Mouse (Mus musculus) CH12.LX (cell line): ENCODE measurements at regions not wholly inside any gene's neighbourhood (a gene's known extent, or its start where the extent isn't known, plus 50 kb on each side); places are given as distances from the start of the nearest gene placed in this dataset.

Experiments used
- DNase-seq: peaks from one replicate; pipeline ENCODE4 v3.0.0-alpha.2; 2013; ENCODE audit errors: extremely low read depth
- H3K27ac ChIP-seq: 2 replicates; pipeline ENCODE4 v1.5.1; 2012; ENCODE audit warnings: low read depth, mild to moderate bottlenecking, control low read depth, moderate library complexity; ENCODE audit not compliant: insufficient read depth
- H3K27me3 ChIP-seq: replicated peaks from 2 replicates; pipeline ENCODE3; 2012; ENCODE audit warnings: inconsistent platforms
- H3K36me3 ChIP-seq, 2 experiments: replicated peaks in 1 of 2; 2 replicates each; pipeline versions ENCODE3 to v1.6.1; 2012; ENCODE audit warnings: inconsistent platforms in 1 of 2, low read length in 1 of 2, mild to moderate bottlenecking in 1 of 2, mixed read lengths in 1 of 2, moderate library complexity in 1 of 2; ENCODE audit not compliant: control insufficient read depth in 1 of 2, insufficient read depth in 1 of 2
- H3K4me1 ChIP-seq, 2 experiments: 2 replicates each; pipeline ENCODE4 v1.6.1; 2012; ENCODE audit warnings: inconsistent platforms in 1 of 2, moderate library complexity in 1 of 2; ENCODE audit not compliant: insufficient read depth in 2 of 2, control insufficient read depth in 1 of 2
- H3K4me2 ChIP-seq: 2 replicates; pipeline ENCODE4 v1.6.1; 2012; ENCODE audit warnings: low read depth, mild to moderate bottlenecking, control low read depth; ENCODE audit not compliant: poor library complexity, insufficient read depth, severe bottlenecking
- H3K4me3 ChIP-seq, 3 experiments: fragments of 150-350 bp in 1 of 3; sonication (generic) in 1 of 3; replicated peaks in 1 of 3; 2 replicates each; pipeline versions ENCODE3 to v1.5.1; 2011 to 2012; ENCODE audit warnings: low read depth in 2 of 3, low read length in 2 of 3, mild to moderate bottlenecking in 2 of 3, moderate library complexity in 2 of 3, control low read depth in 1 of 3, improper control_type of control experiment in 1 of 3, inconsistent platforms in 1 of 3, mixed read lengths in 1 of 3; ENCODE audit not compliant: poor library complexity in 1 of 3
- H3K79me2 ChIP-seq: replicated peaks from 2 replicates; pipeline ENCODE4 v1.6.1; 2012; ENCODE audit warnings: mild to moderate bottlenecking, moderate library complexity; ENCODE audit not compliant: control insufficient read depth, poor library complexity, insufficient read depth, severe bottlenecking; ENCODE audit errors: extremely low read depth
- H3K9ac ChIP-seq: 2 replicates; pipeline ENCODE4 v1.6.1; 2012; ENCODE audit warnings: low read depth, mild to moderate bottlenecking, control low read depth, moderate library complexity; ENCODE audit not compliant: insufficient read depth
- H3K9me3 ChIP-seq: replicated peaks from 2 replicates; pipeline ENCODE3; 2012; ENCODE audit warnings: low read length, inconsistent platforms, mixed read lengths
- BHLHE40 ChIP-seq: IDR thresholded peaks from 2 replicates; pipeline ENCODE4 v1.6.1; 2011; ENCODE audit warnings: mild to moderate bottlenecking, low read depth, low read length, improper control_type of control experiment
- CHD1 ChIP-seq: IDR thresholded peaks from 2 replicates; pipeline ENCODE4 v1.6.1; 2012; ENCODE audit warnings: low read depth, low read length, improper control_type of control experiment, inconsistent platforms
- CTCF ChIP-seq, 2 experiments: IDR thresholded peaks in 1 of 2; conservative IDR thresholded peaks in 1 of 2; 2 replicates each; pipeline ENCODE4 v1.5.1; 2011 to 2012; ENCODE audit warnings: low read depth in 2 of 2, low read length in 2 of 2, improper control_type of control experiment in 1 of 2, inconsistent platforms in 1 of 2, mild to moderate bottlenecking in 1 of 2, moderate library complexity in 1 of 2
- E2F4 ChIP-seq: IDR thresholded peaks from 2 replicates; pipeline ENCODE4 v1.6.1; 2011; ENCODE audit warnings: low read depth, low read length, improper control_type of control experiment; ENCODE audit not compliant: insufficient replicate concordance
- ELF1 ChIP-seq: IDR thresholded peaks from 2 replicates; pipeline ENCODE4 v1.6.1; 2014; ENCODE audit warnings: low read depth, mild to moderate bottlenecking, inconsistent platforms, low read length, improper control_type of control experiment
- ETS1 ChIP-seq: conservative IDR thresholded peaks from 2 replicates; pipeline ENCODE4 v1.6.1; 2012; ENCODE audit warnings: low read depth, mild to moderate bottlenecking, inconsistent platforms, low read length, improper control_type of control experiment, moderate library complexity
- HCFC1 ChIP-seq: IDR thresholded peaks from 2 replicates; pipeline ENCODE4 v1.6.1; 2012; ENCODE audit warnings: low read depth, mild to moderate bottlenecking, inconsistent platforms, low read length, improper control_type of control experiment
- JUN ChIP-seq: IDR thresholded peaks from 2 replicates; pipeline ENCODE4 v1.6.1; 2011; ENCODE audit warnings: low read depth, mild to moderate bottlenecking, low read length, improper control_type of control experiment, moderate library complexity; ENCODE audit not compliant: insufficient read depth
- JUND ChIP-seq: conservative IDR thresholded peaks from 2 replicates; pipeline ENCODE4 v1.6.1; 2011; ENCODE audit warnings: low read depth, low read length, improper control_type of control experiment
- MAFK ChIP-seq: IDR thresholded peaks from 2 replicates; pipeline ENCODE4 v1.6.1; 2011; ENCODE audit warnings: low read length, improper control_type of control experiment; ENCODE audit not compliant: insufficient replicate concordance
- MAX ChIP-seq: IDR thresholded peaks from 2 replicates; pipeline ENCODE4 v1.6.1; 2011; ENCODE audit warnings: low read length, improper control_type of control experiment
- MYC ChIP-seq: IDR thresholded peaks from 2 replicates; pipeline ENCODE4 v1.6.1; 2011; ENCODE audit warnings: low read depth, mild to moderate bottlenecking, improper control_type of control experiment, low read length
- NELFE ChIP-seq: IDR thresholded peaks from 2 replicates; pipeline ENCODE4 v1.6.1; 2011; ENCODE audit warnings: low read depth, low read length, improper control_type of control experiment
- NRF1 ChIP-seq: IDR thresholded peaks from 2 replicates; pipeline ENCODE4 v1.6.1; 2014; ENCODE audit warnings: low read depth, mild to moderate bottlenecking, inconsistent platforms, low read length, improper control_type of control experiment, moderate library complexity
- PAX5 ChIP-seq: IDR thresholded peaks from 2 replicates; pipeline ENCODE4 v1.6.1; 2012; ENCODE audit warnings: low read length, inconsistent platforms, mixed read lengths
- POLR2A ChIP-seq: IDR thresholded peaks from 2 replicates; pipeline ENCODE4 v1.6.1; 2011; ENCODE audit warnings: low read depth, mild to moderate bottlenecking, improper control_type of control experiment, low read length
- RAD21 ChIP-seq: IDR thresholded peaks from 2 replicates; pipeline ENCODE4 v1.6.1; 2011; ENCODE audit warnings: low read depth, mild to moderate bottlenecking, low read length, improper control_type of control experiment, moderate library complexity
- TBP ChIP-seq: conservative IDR thresholded peaks from 2 replicates; pipeline ENCODE4 v1.6.1; 2011; ENCODE audit warnings: low read depth, low read length, improper control_type of control experiment
- UBTF ChIP-seq: IDR thresholded peaks from 2 replicates; pipeline ENCODE4 v1.6.1; 2012; ENCODE audit warnings: low read depth, mild to moderate bottlenecking, inconsistent platforms, low read length, improper control_type of control experiment, moderate library complexity
- USF1 ChIP-seq: IDR thresholded peaks from 2 replicates; pipeline ENCODE4 v1.6.1; 2014; ENCODE audit warnings: low read depth, mild to moderate bottlenecking, inconsistent platforms, low read length, improper control_type of control experiment
- ZKSCAN1 ChIP-seq: IDR thresholded peaks from 2 replicates; pipeline ENCODE4 v1.6.1; 2012; ENCODE audit warnings: low read depth, inconsistent platforms, low read length, improper control_type of control experiment, borderline replicate concordance
- dilution Hi-C: fragments of 300-500 bp; cut with MboI; formaldehyde crosslinking; loops from 2 replicates; pipeline ENCODE4 v1.14.3; 2020; ENCODE audit warnings: low sequenced_read_pairs; ENCODE audit not compliant: extremely low pct_unique_long_range_greater_than_20kb, extremely low pct_ligation_motif_present
- in situ Hi-C: fragments of 300-500 bp; cut with MboI; formaldehyde crosslinking; loops from 3 replicates; pipeline ENCODE4 v1.14.3; 2019; ENCODE audit warnings: low sequenced_read_pairs, low pct_ligation_motif_present, low pct_unique_long_range_greater_than_20kb, mixed read lengths

- Histone ChIP-seq H3K27me3 (no peaks in the 10 kb centered on the region), H3K36me3 (no peaks in the 10 kb centered on the region), H3K4me1 (no peaks in the 10 kb centered on the region), H3K4me3 (no peak overlapping the region), H3K79me2 (no peaks in the 10 kb centered on the region), H3K9me3 (peaks cover 61% of the 10 kb centered on the region), H3K4me2 (no peak overlapping the region), H3K9ac (no peak overlapping the region), H3K27ac (no peak overlapping the region)
- in situ Hi-C loops, result no loop called here
- TF ChIP-seq ETS1 (no peak), JUND (no peak), MAFK (no peak), MAX (no peak), UBTF (no peak), MYC (no peak), HCFC1 (no peak), NELFE (no peak), E2F4 (no peak), ELF1 (no peak), JUN (no peak), NRF1 (no peak), TBP (no peak), ZKSCAN1 (no peak), PAX5 (no peak), BHLHE40 (no peak), USF1 (no peak), RAD21 (no peak), POLR2A (no peak)
- dilution Hi-C loops, result no loop called here
- no peak for DNase-seq
Measured at GRCm38 (mm10) chr11:112303091-112303490, 478.9 kb upstream of the Sox9 start.

GRCm38 (mm10) chr11:112325850-112326249 lies 456.2 kb upstream of the Sox9 start:
- Histone ChIP-seq H3K27me3 (no peaks in the 10 kb centered on the region), H3K4me3 (no peak overlapping the region), H3K36me3 (no peaks in the 10 kb centered on the region), H3K79me2 (no peaks in the 10 kb centered on the region), H3K27ac (no peak overlapping the region), H3K4me1 (no peaks in the 10 kb centered on the region), H3K9me3 (peaks cover 53% of the 10 kb centered on the region), H3K9ac (no peak overlapping the region), H3K4me2 (no peak overlapping the region)
- dilution Hi-C loops (no loop called here), in situ Hi-C loops (no loop called here)
- DNase-seq, result no peak
- TF ChIP-seq CTCF (conservative IDR thresholded peaks at IDR 0.05 in 1 of 2, IDR thresholded peaks at IDR 0.05 in 1 of 2; ENCODE audit: low read depth in 2 of 2, low read length in 2 of 2) (no peak), USF1 (no peak), MAX (no peak), CHD1 (no peak)
